Mouse (Mus musculus) forebrain, postnatal 0 days (tissue): ENCODE results near the gene Stk36. TPM values are rescaled to one million over a fixed set of nuclear protein-coding genes. Genes with fewer than 3 reads are reported as not detected.
A peak's percentile ranks its signal among the peaks of the same experiment; 100 is the strongest.

Experiments
- ATAC-seq: fragments of 200-750 bp; cut with Nextera tagmentation; 2 replicates; pipeline ENCODE4 v1.8.0; 2017; ENCODE audit warnings: mild to moderate bottlenecking, moderate library complexity
- DNase-seq: peaks from one replicate; pipeline ENCODE4 v3.0.0-alpha.2; 2015
- H3K27ac ChIP-seq: fragments of 300-500 bp; sonication (generic); 2 replicates; pipeline ENCODE4 v1.5.1; 2014; ENCODE audit warnings: low read depth, mild to moderate bottlenecking, antibody characterized with exemption, low read length, moderate library complexity, mixed read lengths
- H3K27me3 ChIP-seq: fragments of 300-500 bp; sonication (generic); 2 replicates; pipeline ENCODE4 v1.6.1; 2014; ENCODE audit warnings: mild to moderate bottlenecking, low read length, mixed read lengths; ENCODE audit not compliant: insufficient read depth
- H3K36me3 ChIP-seq: fragments of 300-500 bp; sonication (generic); 2 replicates; pipeline ENCODE4 v1.6.1; 2014; ENCODE audit warnings: mild to moderate bottlenecking, moderate library complexity; ENCODE audit not compliant: insufficient read depth
- H3K4me1 ChIP-seq: fragments of 300-500 bp; sonication (generic); 2 replicates; pipeline ENCODE4 v1.6.1; 2014; ENCODE audit warnings: antibody characterized with exemption; ENCODE audit not compliant: insufficient read depth
- H3K4me2 ChIP-seq: fragments of 300-500 bp; sonication (generic); 2 replicates; pipeline ENCODE4 v1.6.1; 2014; ENCODE audit warnings: low read depth, mild to moderate bottlenecking, moderate library complexity
- H3K4me3 ChIP-seq: fragments of 300-500 bp; sonication (generic); 2 replicates; pipeline ENCODE4 v1.5.1; 2014; ENCODE audit warnings: low read depth, low read length, mixed read lengths
- H3K9ac ChIP-seq: fragments of 300-500 bp; sonication (generic); 2 replicates; pipeline ENCODE4 v1.6.1; 2014; ENCODE audit warnings: mild to moderate bottlenecking
- H3K9me3 ChIP-seq: fragments of 300-500 bp; sonication (generic); 2 replicates; pipeline ENCODE4 v1.6.1; 2016; ENCODE audit warnings: low read length
- CTCF ChIP-seq: sonication (generic); IDR thresholded peaks from 2 replicates; pipeline ENCODE4 v1.5.1; 2016; ENCODE audit warnings: antibody characterized with exemption, control low read depth, low read depth
- WGBS: fragments of 180-500 bp; shearing (Covaris S2); extraction: QIAGEN DNeasy Blood & Tissue Kit; methylation state at CpG from one replicate; pipeline ENCODE4 v1.1.7; 2014; 5-methylcytosine and 5-hydroxymethylcytosine counted together
- polyA plus RNA-seq: library from polyadenylated mRNA; unstranded; fragments of >200 nt; fragmentation: Nextera tagmentation; extraction: Ambion mirVana; gene quantifications from 2 replicates; pipeline ENCODE4 v1.2.1, GENCODE M21; 2015
- total RNA-seq: library from RNA; depleted of rRNA; stranded (reverse); fragments of >200 nt; gene quantifications from 2 replicates; pipeline ENCODE4 v1.2.3, GENCODE M21; 2014

Stk36 gene
- total and polyA plus RNA-seq, 2 experiments from 2014 or later: 12.2 to 13.6 TPM

DNA sequence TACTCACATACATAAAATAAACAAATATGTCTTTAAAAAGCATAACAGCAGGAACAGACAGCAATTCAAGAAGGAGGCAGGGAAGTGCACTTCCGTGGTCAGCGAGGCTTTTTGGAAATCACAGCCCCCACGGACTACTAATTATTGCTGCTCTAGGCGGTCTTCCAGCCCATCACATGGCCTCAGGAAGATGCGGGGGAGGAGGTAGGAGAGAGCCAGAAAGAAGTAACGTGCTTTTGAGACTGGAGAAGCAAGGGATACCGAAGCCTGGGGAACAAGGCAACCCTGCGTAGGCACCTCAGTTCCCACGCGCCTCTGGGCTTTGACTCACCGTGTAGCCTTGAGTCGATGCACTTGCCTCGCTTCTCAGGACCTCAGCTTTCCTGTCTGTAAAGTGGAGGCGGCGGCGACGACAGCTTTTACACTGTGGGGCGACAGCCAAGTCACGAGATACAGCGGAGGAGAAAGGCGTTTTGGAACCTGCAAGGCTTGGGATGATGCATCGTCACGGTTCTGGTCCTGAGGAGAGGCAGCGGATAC, 13.9 kb upstream of the Stk36 start:
- no peak for ATAC-seq
- Histone ChIP-seq H3K27me3 (no peaks in the 10 kb centered on the region), H3K36me3 (peaks cover 31% of the 10 kb centered on the region), H3K9ac (peak overlapping the region; percentile 64), H3K4me3 (peak overlapping the region; percentile 51), H3K4me2 (peak overlapping the region; percentile 79), H3K9me3 (no peaks in the 10 kb centered on the region), H3K27ac (peak overlapping the region; percentile 69), H3K4me1 (peaks cover 9% of the 10 kb centered on the region)
- no peak for DNase-seq
- under 1% methylated on average over 23 of the region's 24 CpGs for WGBS
- no peak for TF ChIP-seq CTCF

DNA sequence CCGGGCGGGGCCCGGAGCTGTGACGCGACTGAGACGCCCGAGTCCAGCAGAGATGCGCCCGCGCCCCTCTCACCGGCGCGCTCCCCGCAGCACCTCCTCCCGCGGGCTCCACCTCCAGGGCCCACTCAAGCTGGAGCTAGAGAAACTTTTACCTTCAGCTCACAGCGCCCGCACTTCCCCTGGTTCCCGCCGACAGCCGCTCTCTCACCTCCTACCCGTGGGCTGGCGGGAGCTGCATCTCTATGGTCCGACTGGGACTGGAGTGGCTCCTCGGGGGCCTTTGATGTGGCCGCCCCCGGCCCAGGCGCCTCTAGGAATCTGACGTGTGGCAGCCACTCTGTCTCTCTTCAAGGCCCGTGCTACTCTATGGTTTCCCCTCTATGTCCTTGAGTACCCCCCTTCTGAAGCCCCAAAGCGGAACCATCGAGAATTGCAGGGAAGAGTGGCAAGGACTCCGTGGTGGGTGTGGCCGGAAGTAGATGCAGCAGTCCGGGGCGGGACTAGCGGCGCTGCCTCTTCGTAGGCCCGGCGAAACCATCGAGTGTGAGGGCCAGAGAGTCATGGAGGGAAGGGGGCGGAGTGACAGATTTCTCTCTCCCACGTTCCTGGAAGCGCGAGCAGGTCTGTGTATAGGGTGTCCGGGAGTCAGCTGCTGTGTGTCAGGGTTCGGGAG, 13.3 kb upstream of the Stk36 start, which contains the start of the genes Zfp142 and Bcs1l:
TSS of gene Zfp142 (minus strand) at position 474 of the 673 bp plus-strand sequence.
TSS of gene Bcs1l (plus strand) at position 517 of the 673 bp plus-strand sequence.
- Histone ChIP-seq H3K9ac (peak within 1 kb of the TSS; percentile 66), H3K27ac (peak within 1 kb of the TSS; percentile 69), H3K4me1 (peaks cover 9% of the 10 kb centered on the region), H3K36me3 (peaks cover 33% of the 10 kb centered on the region), H3K4me2 (peak within 1 kb of the TSS; percentile 79), H3K9me3 (no peaks in the 10 kb centered on the region), H3K4me3 (peak within 1 kb of the TSS; percentile 51), H3K27me3 (no peaks in the 10 kb centered on the region)
- peak; percentile 31 for TF ChIP-seq CTCF
- WGBS: under 1% methylated on average over 48 of the region's 48 CpGs
- DNase-seq (peak; percentile 99), ATAC-seq (peak; percentile 98)

DNA sequence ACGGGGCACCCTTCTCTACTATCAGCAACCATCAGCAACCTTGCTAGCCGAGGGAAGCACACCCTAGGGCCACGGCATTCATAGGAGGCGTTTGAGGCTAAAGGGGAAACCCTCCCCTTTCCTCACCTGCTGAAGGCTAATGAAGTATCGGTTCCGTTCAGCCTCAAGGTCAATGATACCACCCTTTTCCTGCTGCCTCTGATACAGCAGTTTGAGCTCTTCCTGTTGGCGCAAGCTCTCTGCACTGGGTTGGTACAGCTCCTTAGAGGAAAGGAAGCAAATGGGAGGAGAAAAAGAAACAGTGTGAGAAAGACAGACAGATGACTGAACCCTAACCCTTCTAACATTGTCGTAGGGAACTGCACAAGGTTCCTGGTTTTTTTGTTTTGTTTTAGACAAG, 6.8 kb upstream of the Stk36 start:
- H3K36me3 ChIP-seq: peaks cover 71% of the 10 kb centered on the region
- DNase-seq (no peak), ATAC-seq (no peak)
- no peak overlapping the region for H3K4me3 ChIP-seq
- H3K4me2 ChIP-seq: no peak overlapping the region
- H3K27me3 ChIP-seq: no peaks in the 10 kb centered on the region
- H3K9me3 ChIP-seq: no peaks in the 10 kb centered on the region
- no peaks in the 10 kb centered on the region for H3K4me1 ChIP-seq
- no peak for TF ChIP-seq CTCF
- H3K9ac ChIP-seq: no peak overlapping the region
- WGBS: 92% methylated on average over 8 of the region's 8 CpGs
- no peak overlapping the region for H3K27ac ChIP-seq

DNA sequence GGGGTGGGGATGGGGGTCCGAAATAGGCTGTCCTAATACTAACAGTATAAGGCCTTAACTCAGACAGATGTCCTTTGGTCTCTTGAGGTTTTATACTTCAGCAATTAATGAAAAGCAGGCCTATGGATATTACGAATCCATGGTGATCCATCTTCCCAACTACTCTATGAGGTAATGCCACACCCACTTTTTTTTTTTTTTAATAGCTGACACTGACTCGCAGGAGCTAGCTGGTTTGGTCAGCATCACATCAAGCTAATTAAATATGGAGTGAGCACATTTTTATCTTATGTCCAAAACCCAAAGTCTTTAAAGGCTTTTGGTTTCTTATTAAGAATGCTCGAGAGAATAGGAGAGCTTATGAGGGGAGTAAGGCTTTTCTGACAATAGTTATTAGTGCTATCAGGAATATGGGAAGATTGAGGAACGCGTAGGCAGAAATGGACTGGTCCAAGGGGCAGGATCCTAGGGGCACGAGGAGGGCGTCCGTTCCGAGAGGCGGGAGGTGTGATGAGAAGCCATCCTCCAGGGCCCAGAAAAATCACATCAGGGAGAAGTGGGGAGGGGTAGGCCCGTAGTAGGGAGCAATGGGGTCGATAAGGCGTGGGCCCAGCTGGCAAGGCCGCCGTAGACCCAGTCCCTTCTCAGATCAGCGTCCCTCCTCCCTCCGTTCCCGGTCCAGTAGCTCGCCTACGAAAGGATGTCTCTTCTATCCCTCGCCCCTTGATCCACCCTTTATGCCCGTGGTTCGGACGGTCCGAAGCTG, 561 bp upstream of the Stk36 start:
- no peak for DNase-seq
- Histone ChIP-seq H3K4me2 (peak overlapping the region; percentile 64), H3K27ac (peak overlapping the region; percentile 76), H3K4me3 (peak overlapping the region; percentile 80), H3K9ac (peak overlapping the region; percentile 85), H3K9me3 (no peaks in the 10 kb centered on the region), H3K36me3 (peaks cover 19% of the 10 kb centered on the region), H3K4me1 (peaks cover 14% of the 10 kb centered on the region; the same call in 1 of the 2 replicates), H3K27me3 (no peaks in the 10 kb centered on the region)
- TF ChIP-seq CTCF: no peak
- 9% methylated on average over 26 of the region's 26 CpGs for WGBS
- ATAC-seq: peak; percentile 68

DNA sequence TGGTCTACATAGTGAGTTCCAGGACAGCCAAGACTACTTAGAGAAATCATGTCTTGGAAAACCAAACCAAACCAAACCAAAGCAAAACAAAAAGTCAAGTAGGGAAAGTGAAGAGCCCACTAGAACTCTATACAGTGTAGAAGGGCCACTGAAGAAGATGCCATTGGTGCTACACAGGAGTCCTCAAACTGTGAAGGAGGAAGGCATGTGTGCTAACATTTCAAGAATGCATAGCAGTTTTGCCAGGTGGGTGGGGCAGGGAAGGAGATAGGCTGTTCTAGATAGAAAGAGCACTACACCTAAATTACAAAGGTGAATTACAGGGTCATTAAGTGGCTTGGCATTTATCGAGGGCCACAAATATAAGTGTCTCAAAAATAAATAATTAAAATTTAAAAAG, 22.9 kb downstream of the Stk36 start:
- Histone ChIP-seq H3K36me3 (peaks cover 58% of the 10 kb centered on the region), H3K27ac (no peak overlapping the region), H3K9ac (no peak overlapping the region), H3K4me2 (no peak overlapping the region), H3K27me3 (no peaks in the 10 kb centered on the region), H3K4me3 (no peak overlapping the region), H3K9me3 (no peaks in the 10 kb centered on the region), H3K4me1 (no peaks in the 10 kb centered on the region)
- no peak for DNase-seq
- 93% methylated on average over 1 of the region's 1 CpGs for WGBS
- no peak for ATAC-seq
- TF ChIP-seq CTCF: no peak

DNA sequence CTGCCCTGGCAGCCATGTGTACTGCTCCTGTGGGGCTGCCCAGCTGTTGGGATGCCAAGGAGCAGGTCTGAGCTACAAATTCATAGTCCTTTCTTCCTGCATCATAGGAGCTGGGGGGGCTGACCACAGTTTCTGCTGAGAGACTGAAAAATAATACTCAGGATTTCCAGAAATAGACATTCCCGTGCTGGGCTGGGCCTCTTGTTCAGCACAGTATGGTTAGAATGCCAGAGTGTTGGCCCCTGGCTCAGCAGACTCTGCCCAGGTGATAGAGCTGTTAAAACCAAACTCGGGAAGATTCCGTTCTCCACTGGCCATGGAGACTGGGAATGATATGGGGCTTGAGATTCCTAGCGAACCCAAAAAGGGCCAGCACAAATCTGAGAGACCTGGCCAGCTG, 24.8 kb downstream of the Stk36 start:
- TF ChIP-seq CTCF: no peak
- H3K36me3 ChIP-seq: peaks cover 59% of the 10 kb centered on the region
- no peak overlapping the region for H3K4me3 ChIP-seq
- ATAC-seq: no peak
- no peak for DNase-seq
- WGBS: 92% methylated on average over 4 of the region's 4 CpGs
- H3K27me3 ChIP-seq: no peaks in the 10 kb centered on the region
- no peak overlapping the region for H3K9ac ChIP-seq
- no peak overlapping the region for H3K4me2 ChIP-seq
- H3K9me3 ChIP-seq: no peaks in the 10 kb centered on the region
- H3K4me1 ChIP-seq: no peaks in the 10 kb centered on the region
- no peak overlapping the region for H3K27ac ChIP-seq

DNA sequence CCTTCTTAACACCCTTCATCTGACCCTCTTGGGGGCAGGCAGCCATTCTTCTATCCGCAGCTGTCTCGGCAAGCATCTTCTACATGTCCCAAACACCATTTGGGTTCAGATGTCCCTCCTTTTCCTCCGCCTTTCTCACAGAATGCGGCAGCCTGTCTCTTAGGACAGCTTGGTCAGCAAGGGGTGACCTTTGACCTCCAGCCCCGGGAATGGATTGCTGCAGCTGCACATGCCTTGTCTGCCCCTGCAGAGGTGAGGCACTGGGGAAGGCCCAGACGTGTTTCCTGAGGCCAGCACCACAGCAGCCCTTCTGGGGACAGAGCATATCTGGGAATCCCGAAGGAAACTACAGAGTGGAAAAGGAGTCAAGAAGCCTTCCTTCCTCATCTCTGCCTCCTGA, 26.8 kb downstream of the Stk36 start:
- no peak overlapping the region for H3K27ac ChIP-seq
- ATAC-seq (no peak), DNase-seq (no peak)
- H3K4me3 ChIP-seq: no peak overlapping the region
- H3K27me3 ChIP-seq: no peaks in the 10 kb centered on the region
- H3K9ac ChIP-seq: no peak overlapping the region
- no peak for TF ChIP-seq CTCF
- no peaks in the 10 kb centered on the region for H3K4me1 ChIP-seq
- WGBS: 53% methylated on average over 7 of the region's 7 CpGs
- no peak overlapping the region for H3K4me2 ChIP-seq
- no peaks in the 10 kb centered on the region for H3K9me3 ChIP-seq
- peaks cover 50% of the 10 kb centered on the region for H3K36me3 ChIP-seq
